Mouse (Mus musculus): ENCODE measurements at regions not wholly inside any gene's neighbourhood (a gene's known extent, or its start where the extent isn't known, plus 50 kb on each side); places are given as distances from the start of the nearest gene placed in this dataset.

- WGBS = 25% methylated on average over 12 of the region's 12 CpGs
- no peak overlapping the region for H3K9ac ChIP-seq
- no peak overlapping the region for H3K27ac ChIP-seq
- peak overlapping the region; percentile 4; the same call in 1 of the 2 replicates for H3K4me2 ChIP-seq
- no peak overlapping the region for H3K4me3 ChIP-seq (replicated peaks)
- H3K9me3 ChIP-seq = no peaks in the 10 kb centered on the region
- no peaks in the 10 kb centered on the region for H3K36me3 ChIP-seq (replicated peaks)
- peaks cover 5% of the 10 kb centered on the region for H3K4me1 ChIP-seq
- no peaks in the 10 kb centered on the region for H3K27me3 ChIP-seq
- ATAC-seq (ENCODE audit: low FRiP score) = peak; percentile 90
Measured at GRCm38 (mm10) chr4:48779202-48779905, 116.0 kb downstream of the Cavin4 start.

- no peak overlapping the region for H3K4me2 ChIP-seq
- no peak overlapping the region for H3K9ac ChIP-seq
- H3K36me3 ChIP-seq (replicated peaks) = no peaks in the 10 kb centered on the region
- ATAC-seq (ENCODE audit: low FRiP score) = peak; percentile 85
- WGBS = 37% methylated on average over 2 of the region's 2 CpGs
- H3K27ac ChIP-seq = 0 out of 2 replicates have a peak overlapping the region, but pooled peaks have one; percentile 9
- H3K4me1 ChIP-seq = peaks cover 5% of the 10 kb centered on the region
- H3K27me3 ChIP-seq = no peaks in the 10 kb centered on the region
- no peaks in the 10 kb centered on the region for H3K9me3 ChIP-seq
- H3K4me3 ChIP-seq (replicated peaks) = no peak overlapping the region
Measured at GRCm38 (mm10) chr4:48779955-48780354, 116.6 kb downstream of the Cavin4 start.

- H3K36me3 ChIP-seq (replicated peaks) = no peaks in the 10 kb centered on the region
- H3K27me3 ChIP-seq = no peaks in the 10 kb centered on the region
- no peak overlapping the region for H3K4me3 ChIP-seq (replicated peaks)
- peaks cover 5% of the 10 kb centered on the region for H3K4me1 ChIP-seq
- H3K9me3 ChIP-seq = no peaks in the 10 kb centered on the region
- ATAC-seq (ENCODE audit: low FRiP score) = no peak
- no peak overlapping the region for H3K9ac ChIP-seq
- 79% methylated on average over 4 of the region's 4 CpGs for WGBS
- no peak overlapping the region for H3K27ac ChIP-seq
- H3K4me2 ChIP-seq = no peak overlapping the region
Measured at GRCm38 (mm10) chr4:48781099-48781498, 117.8 kb downstream of the Cavin4 start.

- H3K4me2 ChIP-seq = no peak overlapping the region
- H3K27ac ChIP-seq = no peak overlapping the region
- no peak overlapping the region for H3K9ac ChIP-seq
- 24% methylated on average over 3 of the region's 3 CpGs for WGBS
- no peak for ATAC-seq (ENCODE audit: low FRiP score)
- no peak overlapping the region for H3K4me3 ChIP-seq (replicated peaks)
- no peaks in the 10 kb centered on the region for H3K9me3 ChIP-seq
- no peaks in the 10 kb centered on the region for H3K36me3 ChIP-seq (replicated peaks)
- no peaks in the 10 kb centered on the region for H3K27me3 ChIP-seq
- peaks cover 5% of the 10 kb centered on the region for H3K4me1 ChIP-seq
Measured at GRCm38 (mm10) chr4:48782686-48783085, 119.4 kb downstream of the Cavin4 start.

- Histone ChIP-seq H3K27me3 (no peaks in the 10 kb centered on the region), H3K4me3 (replicated peaks) (no peak overlapping the region), H3K4me1 (no peaks in the 10 kb centered on the region), H3K4me2 (no peak overlapping the region), H3K27ac (no peak overlapping the region), H3K9ac (no peak overlapping the region), H3K36me3 (replicated peaks) (no peaks in the 10 kb centered on the region), H3K9me3 (no peaks in the 10 kb centered on the region)
- ATAC-seq (ENCODE audit: low FRiP score) = no peak
- WGBS = 94% methylated on average over 4 of the region's 4 CpGs
Measured at GRCm38 (mm10) chr4:48791096-48791495, 127.8 kb downstream of the Cavin4 start.

- WGBS = 71% methylated on average over 3 of the region's 3 CpGs
- no peaks in the 10 kb centered on the region for H3K36me3 ChIP-seq (replicated peaks)
- no peaks in the 10 kb centered on the region for H3K4me1 ChIP-seq
- H3K4me3 ChIP-seq (replicated peaks) = no peak overlapping the region
- no peak overlapping the region for H3K9ac ChIP-seq
- no peaks in the 10 kb centered on the region for H3K9me3 ChIP-seq
- H3K4me2 ChIP-seq = no peak overlapping the region
- H3K27ac ChIP-seq = no peak overlapping the region
- ATAC-seq (ENCODE audit: low FRiP score) = no peak
- H3K27me3 ChIP-seq = no peaks in the 10 kb centered on the region
Measured at GRCm38 (mm10) chr4:48803777-48804176, 140.5 kb downstream of the Cavin4 start.

GRCm38 (mm10) chr4:48808571-48808970 lies 145.3 kb downstream of the Cavin4 start:
- Histone ChIP-seq H3K9me3 (no peaks in the 10 kb centered on the region), H3K4me3 (replicated peaks) (no peak overlapping the region), H3K36me3 (replicated peaks) (no peaks in the 10 kb centered on the region), H3K27ac (no peak overlapping the region), H3K9ac (no peak overlapping the region), H3K4me1 (no peaks in the 10 kb centered on the region), H3K27me3 (no peaks in the 10 kb centered on the region), H3K4me2 (no peak overlapping the region)
- 93% methylated on average over 4 of the region's 4 CpGs for WGBS
- no peak for ATAC-seq (ENCODE audit: low FRiP score)

- Histone ChIP-seq H3K36me3 (replicated peaks) (no peaks in the 10 kb centered on the region), H3K27me3 (0 out of 2 replicates have a peak, but pooled peaks cover 2% of the 10 kb centered on the region), H3K4me1 (no peaks in the 10 kb centered on the region), H3K4me2 (no peak overlapping the region), H3K9ac (no peak overlapping the region), H3K27ac (no peak overlapping the region), H3K4me3 (replicated peaks) (no peak overlapping the region), H3K9me3 (no peaks in the 10 kb centered on the region)
- WGBS = 83% methylated on average over 2 of the region's 2 CpGs
- ATAC-seq (ENCODE audit: low FRiP score) = no peak
Measured at GRCm38 (mm10) chr4:48833718-48834117, 170.4 kb downstream of the Cavin4 start.

- H3K4me3 ChIP-seq (replicated peaks) = no peak overlapping the region
- no peaks in the 10 kb centered on the region; the same call in 1 of the 2 replicates for H3K4me1 ChIP-seq
- 0 out of 2 replicates have a peak, but pooled peaks cover 2% of the 10 kb centered on the region for H3K27me3 ChIP-seq
- H3K9me3 ChIP-seq = no peaks in the 10 kb centered on the region
- H3K36me3 ChIP-seq (replicated peaks) = no peaks in the 10 kb centered on the region
- no peak overlapping the region for H3K9ac ChIP-seq
- peak; percentile 64; the same call in 1 of the 2 replicates for ATAC-seq (ENCODE audit: low FRiP score)
- H3K4me2 ChIP-seq = no peak overlapping the region
- WGBS = 45% methylated on average over 2 of the region's 2 CpGs
- H3K27ac ChIP-seq = no peak overlapping the region
Measured at GRCm38 (mm10) chr4:48842777-48843214, 179.5 kb downstream of the Cavin4 start.

GRCm38 (mm10) chr4:48871105-48871504 lies 188.0 kb upstream of the Plppr1 start:
- 69% methylated on average over 2 of the region's 2 CpGs for WGBS
- H3K4me2 ChIP-seq = no peak overlapping the region
- H3K27ac ChIP-seq = no peak overlapping the region
- H3K9ac ChIP-seq = no peak overlapping the region
- no peaks in the 10 kb centered on the region for H3K27me3 ChIP-seq
- no peaks in the 10 kb centered on the region for H3K4me1 ChIP-seq
- no peaks in the 10 kb centered on the region for H3K36me3 ChIP-seq (replicated peaks)
- no peak for ATAC-seq (ENCODE audit: low FRiP score)
- no peak overlapping the region for H3K4me3 ChIP-seq (replicated peaks)
- H3K9me3 ChIP-seq = no peaks in the 10 kb centered on the region

GRCm38 (mm10) chr4:48889074-48889592 lies 169.9 kb upstream of the Plppr1 start:
- Histone ChIP-seq H3K27me3 (no peaks in the 10 kb centered on the region), H3K4me1 (no peaks in the 10 kb centered on the region), H3K4me2 (no peak overlapping the region), H3K9me3 (no peaks in the 10 kb centered on the region), H3K4me3 (replicated peaks) (no peak overlapping the region), H3K9ac (no peak overlapping the region), H3K36me3 (replicated peaks) (no peaks in the 10 kb centered on the region), H3K27ac (no peak overlapping the region)
- WGBS = 82% methylated on average over 4 of the region's 4 CpGs
- ATAC-seq (ENCODE audit: low FRiP score) = no peak

GRCm38 (mm10) chr4:48904551-48904950 lies 154.5 kb upstream of the Plppr1 start:
- ATAC-seq (ENCODE audit: low FRiP score) = no peak
- Histone ChIP-seq H3K27ac (no peak overlapping the region), H3K9ac (no peak overlapping the region), H3K4me2 (no peak overlapping the region), H3K27me3 (no peaks in the 10 kb centered on the region), H3K9me3 (no peaks in the 10 kb centered on the region), H3K36me3 (replicated peaks) (no peaks in the 10 kb centered on the region), H3K4me1 (no peaks in the 10 kb centered on the region), H3K4me3 (replicated peaks) (no peak overlapping the region)
- 72% methylated on average over 1 of the region's 1 CpGs for whole genome bisulfite sequencing

Data from forebrain, embryonic 12.5 days (tissue).